Mouse (Mus musculus): Measurements from ENCODE around the gene Bbc3. TPM values are rescaled to one million over a fixed set of nuclear protein-coding genes. Genes with fewer than 3 reads are reported as not detected.
"Not testable (repeated sequence)": the region's sequence is repeated elsewhere in the genome, so short reads cannot be mapped to it uniquely, and the experiment has no call there.

Bbc3 gene
- 13.2 and 14.9 TPM in 2 replicates for polyA plus RNA-seq (2012; rRNA removed)

- not testable (repeated sequence) for DNase-seq (ENCODE audit: low read depth)
Measured at GRCm38 (mm10) chr7:16308093-16308492, at the start of gene Bbc3. Bbc3 (plus strand) TSS chr7:16308393.

- DNase-seq (ENCODE audit: low read depth), result no peak
Measured at GRCm38 (mm10) chr7:16259110-16259590, 49.0 kb upstream of the Bbc3 start, which contains the start of gene C5ar1. C5ar1 (minus strand) TSS chr7:16259540.

GRCm38 (mm10) chr7:16261097-16261496 is 47.1 kb upstream of the Bbc3 start:
- DNase-seq (ENCODE audit: low read depth), result no peak

- no peak for DNase-seq (ENCODE audit: low read depth)
Measured at GRCm38 (mm10) chr7:16263015-16263787, 45.0 kb upstream of the Bbc3 start.

GRCm38 (mm10) chr7:16263843-16264242 is 44.4 kb upstream of the Bbc3 start:
- no peak for DNase-seq (ENCODE audit: low read depth)

- no peak for DNase-seq (ENCODE audit: low read depth)
Measured at GRCm38 (mm10) chr7:16265856-16266255, 42.3 kb upstream of the Bbc3 start.

GRCm38 (mm10) chr7:16266593-16266992 is 41.6 kb upstream of the Bbc3 start:
- not testable (repeated sequence) for DNase-seq (ENCODE audit: low read depth)

GRCm38 (mm10) chr7:16271139-16271538 is 37.1 kb upstream of the Bbc3 start:
- no peak for DNase-seq (ENCODE audit: low read depth)

- DNase-seq (ENCODE audit: low read depth), result no peak
Measured at GRCm38 (mm10) chr7:16272681-16273080, 35.5 kb upstream of the Bbc3 start.

GRCm38 (mm10) chr7:16273081-16273765 is 35.0 kb upstream of the Bbc3 start, which contains the start of gene Inafm1:
Inafm1 (minus strand) TSS chr7:16273617.
- DNase-seq (ENCODE audit: low read depth), result peak; percentile 49

- no peak for DNase-seq (ENCODE audit: low read depth)
Measured at GRCm38 (mm10) chr7:16273766-16274140, 34.4 kb upstream of the Bbc3 start.

- DNase-seq (ENCODE audit: low read depth), result no peak
Measured at GRCm38 (mm10) chr7:16274922-16275890, 33.0 kb upstream of the Bbc3 start.

- no peak for DNase-seq (ENCODE audit: low read depth)
Measured at GRCm38 (mm10) chr7:16280721-16281120, 27.5 kb upstream of the Bbc3 start.

GRCm38 (mm10) chr7:16282334-16282733 is 25.9 kb upstream of the Bbc3 start:
- DNase-seq (ENCODE audit: low read depth), result no peak

GRCm38 (mm10) chr7:16284001-16284400 is 24.2 kb upstream of the Bbc3 start:
- no peak for DNase-seq (ENCODE audit: low read depth)

GRCm38 (mm10) chr7:16284904-16285303 is 23.3 kb upstream of the Bbc3 start:
- no peak for DNase-seq (ENCODE audit: low read depth)

GRCm38 (mm10) chr7:16285450-16286025 is 22.7 kb upstream of the Bbc3 start:
- no peak for DNase-seq (ENCODE audit: low read depth)

GRCm38 (mm10) chr7:16286026-16286961 is 21.9 kb upstream of the Bbc3 start, which contains the start of gene Ccdc9:
Ccdc9 (minus strand) TSS chr7:16286795.
- no peak for DNase-seq (ENCODE audit: low read depth)

GRCm38 (mm10) chr7:16287016-16287415 is 21.2 kb upstream of the Bbc3 start:
- DNase-seq (ENCODE audit: low read depth), result no peak

GRCm38 (mm10) chr7:16287791-16288190 is 20.4 kb upstream of the Bbc3 start:
- no peak for DNase-seq (ENCODE audit: low read depth)

All from gonadal fat pad, adult 2 months (tissue).